Mouse (Mus musculus) WW6 (cell line): ENCODE results near the gene Mettl14.

ENCODE experiments used
- DNase-seq: peaks from one replicate; pipeline ENCODE4 v3.0.0-alpha.2; 2013; ENCODE audit warnings: low read depth, low spot score

Mettl14 gene

DNA sequence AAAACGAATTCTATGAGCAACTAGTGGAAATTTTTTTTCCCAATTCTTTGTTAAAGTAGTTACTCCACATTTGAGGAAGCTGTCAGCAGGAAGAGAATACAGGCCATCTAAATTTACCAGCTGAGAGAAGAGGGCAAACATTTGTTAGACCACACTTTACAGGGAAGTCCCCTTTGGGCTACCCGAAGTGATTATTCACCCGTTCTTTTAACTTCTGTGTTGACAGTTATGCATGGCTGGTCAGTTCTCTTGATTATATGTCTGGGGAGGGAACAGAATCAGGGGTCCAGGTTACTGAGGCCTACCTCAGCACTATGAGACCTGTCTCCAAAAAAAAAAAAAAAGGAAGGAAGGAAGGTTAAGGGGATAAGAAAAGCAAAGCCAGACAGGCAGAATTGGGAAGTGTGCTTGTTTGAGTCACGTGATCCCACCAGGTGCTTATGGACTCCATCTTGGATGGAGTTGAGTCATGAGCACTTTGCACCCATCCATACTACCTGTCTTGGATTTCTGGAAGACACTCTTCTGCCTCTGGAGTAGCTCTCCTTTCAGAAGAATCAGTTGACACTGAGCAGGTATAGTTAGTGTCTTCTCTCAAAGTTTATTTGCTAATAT is 29.4 kb downstream of the Mettl14 start:
- no peak for DNase-seq

DNA sequence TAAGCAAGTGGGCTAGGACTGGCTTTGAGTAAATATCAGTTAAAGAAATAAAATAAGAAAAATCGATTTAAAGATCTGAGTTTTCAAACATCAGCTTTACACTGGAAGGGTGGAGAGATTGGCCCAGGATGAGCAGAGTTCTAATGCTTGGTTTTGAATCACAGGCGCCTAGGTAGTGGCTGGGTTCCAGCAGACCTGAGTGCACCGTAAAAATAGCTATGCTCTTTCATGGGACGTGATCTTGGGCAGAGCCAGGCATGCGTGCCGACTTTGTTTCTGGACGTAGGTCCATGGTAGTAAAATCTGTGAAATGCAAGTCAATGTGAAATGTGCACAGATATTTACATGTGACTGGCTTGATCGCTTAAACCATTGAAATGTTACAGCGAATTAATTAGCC is 31.5 kb downstream of the Mettl14 start:
- DNase-seq: no peak

DNA sequence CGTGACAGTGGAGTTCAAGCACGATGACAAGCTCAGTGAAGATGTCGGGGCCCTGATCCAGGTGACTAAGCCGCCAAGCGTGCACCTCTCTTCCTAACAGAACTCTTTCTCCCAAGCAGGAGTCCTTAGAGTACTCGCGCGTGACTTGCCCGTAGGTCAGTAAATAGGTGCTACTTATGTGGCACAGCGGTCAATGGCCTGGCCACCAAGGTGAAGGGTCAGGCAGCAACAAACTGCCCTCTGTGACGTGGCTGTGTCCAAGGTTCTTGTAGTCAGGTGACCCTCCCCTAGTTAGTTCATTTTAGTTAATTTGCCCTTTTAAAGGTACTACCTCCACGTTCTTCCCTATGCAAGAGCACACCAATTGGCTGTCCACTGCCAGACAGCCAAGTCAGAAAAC is 32.2 kb downstream of the Mettl14 start:
- DNase-seq: no peak

DNA sequence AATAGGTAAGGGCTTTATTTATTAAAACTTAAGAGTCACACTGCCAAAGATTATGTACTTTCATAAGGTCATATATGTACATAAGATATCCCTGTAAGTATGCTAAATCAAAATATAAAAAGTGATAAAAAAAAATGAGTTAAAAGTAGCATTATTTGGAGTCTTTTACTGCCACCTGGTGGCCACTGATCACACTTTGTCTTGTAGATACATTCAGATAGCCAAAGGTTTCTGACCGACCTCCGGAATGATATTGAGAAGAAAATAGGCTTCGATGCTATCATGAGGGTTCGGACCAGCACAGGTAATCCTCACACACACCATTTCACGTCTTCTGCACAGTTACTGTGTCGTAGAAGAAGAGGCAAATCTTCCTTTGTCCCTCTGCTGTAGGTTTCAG is 32.7 kb downstream of the Mettl14 start:
- no peak for DNase-seq

DNA sequence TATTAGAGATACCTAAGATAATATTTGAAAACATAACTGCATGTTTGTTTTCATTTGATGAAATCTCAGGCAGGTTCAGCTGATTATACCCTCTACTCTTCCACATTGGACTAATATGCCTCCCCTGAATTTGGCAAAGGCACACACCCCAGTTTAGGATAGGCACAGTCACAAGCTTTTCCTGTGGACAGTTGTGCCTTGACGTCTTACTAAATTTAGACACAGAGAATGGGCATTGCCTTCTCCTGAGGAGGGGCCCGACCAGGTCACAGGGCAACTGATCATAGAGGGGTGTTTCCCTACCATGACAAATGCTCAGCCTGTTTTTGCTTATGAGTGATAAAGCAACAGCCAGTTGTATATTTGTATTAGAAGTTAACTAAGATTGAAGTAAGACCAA is 34.4 kb downstream of the Mettl14 start:
- DNase-seq: no peak

DNA sequence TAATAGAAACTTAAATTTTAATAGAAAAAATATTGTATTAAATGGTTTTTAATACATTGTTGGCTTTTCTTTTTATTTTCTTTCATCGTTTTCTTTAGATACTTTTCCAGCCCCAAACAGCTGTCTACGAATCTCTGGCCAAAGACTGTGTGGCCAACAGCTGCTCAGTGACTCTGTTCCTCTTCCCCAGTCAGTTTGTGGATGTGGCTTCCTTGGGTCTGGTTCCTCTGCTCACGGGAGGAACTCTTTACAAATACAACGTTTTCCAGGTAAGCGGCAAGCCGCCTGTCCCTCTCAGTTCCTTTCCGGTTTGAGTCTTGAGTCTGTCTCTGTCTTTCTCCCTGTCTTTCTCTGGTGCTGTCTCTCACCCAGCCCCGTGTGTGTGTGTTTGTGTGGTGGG is 35.3 kb downstream of the Mettl14 start:
- DNase-seq: no peak

DNA sequence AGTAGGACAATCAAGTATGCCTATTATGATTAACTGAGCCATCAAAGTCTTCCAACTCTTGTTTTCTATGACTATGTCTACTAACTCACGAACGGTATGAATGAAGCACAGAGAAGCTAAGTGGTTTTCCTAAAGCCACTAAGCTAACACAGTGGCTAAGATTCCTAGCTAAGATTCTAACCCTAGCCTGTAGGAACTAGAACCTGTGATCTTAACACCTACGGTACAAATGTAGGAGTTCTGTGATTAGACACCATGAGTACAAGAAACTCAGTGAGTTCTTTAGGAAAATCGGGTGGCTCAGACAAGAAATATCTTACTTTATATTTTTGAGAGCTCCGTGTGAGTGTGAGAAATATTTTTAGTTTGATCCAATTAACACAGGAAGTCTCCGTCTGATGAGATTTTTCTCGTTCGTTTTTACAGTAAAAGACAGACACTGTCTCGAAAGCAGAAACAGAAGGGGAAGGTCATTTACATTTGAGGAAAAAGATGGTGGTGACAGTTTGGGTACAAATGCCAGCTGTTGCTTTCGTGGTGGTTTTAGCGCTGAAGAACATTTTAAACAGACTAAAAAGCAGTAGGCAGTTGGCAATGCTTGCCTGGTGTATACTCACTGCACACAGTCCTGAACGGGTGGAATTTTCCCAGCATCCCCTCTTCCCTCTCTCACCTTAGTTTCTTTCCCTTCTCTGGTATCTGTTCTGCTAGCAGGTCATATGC is 37.7 kb downstream of the Mettl14 start:
- DNase-seq: no peak

DNA sequence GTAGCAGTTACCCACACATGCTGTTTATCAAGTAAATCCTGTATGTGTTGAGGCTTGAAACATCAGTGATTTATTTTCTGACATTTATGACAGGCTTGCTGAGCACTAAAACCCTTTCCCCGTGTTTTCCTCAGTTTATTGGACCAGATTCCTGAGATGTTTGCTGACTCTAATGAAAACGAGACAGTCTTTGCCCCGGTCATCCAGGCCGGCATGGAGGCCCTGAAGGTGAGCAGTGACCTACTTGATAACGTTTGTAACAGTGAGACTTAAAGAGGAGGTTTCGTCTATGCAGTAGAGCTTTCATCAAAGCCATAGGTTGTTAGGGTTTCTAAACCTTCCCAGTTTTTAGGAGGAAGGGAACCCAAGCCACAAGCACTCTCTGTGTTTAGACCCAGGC is 42.2 kb downstream of the Mettl14 start:
- no peak for DNase-seq

DNA sequence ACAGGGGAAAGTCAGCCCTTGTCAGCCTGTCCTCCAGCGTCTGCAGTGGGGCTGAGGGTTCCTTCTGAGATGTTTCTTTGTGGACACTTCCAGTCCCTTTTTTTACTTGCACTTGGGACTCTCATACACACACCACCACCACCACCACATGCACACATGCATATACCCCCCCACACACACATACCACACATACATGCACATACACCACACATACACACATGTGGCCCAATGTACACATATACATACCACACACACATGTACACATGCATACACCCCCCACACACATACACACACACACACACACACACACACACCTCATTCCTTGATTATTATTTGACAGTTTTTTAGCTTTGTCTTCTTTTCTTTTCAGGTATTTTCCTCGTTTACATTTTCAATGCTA is 44.9 kb downstream of the Mettl14 start:
- no peak for DNase-seq

DNA sequence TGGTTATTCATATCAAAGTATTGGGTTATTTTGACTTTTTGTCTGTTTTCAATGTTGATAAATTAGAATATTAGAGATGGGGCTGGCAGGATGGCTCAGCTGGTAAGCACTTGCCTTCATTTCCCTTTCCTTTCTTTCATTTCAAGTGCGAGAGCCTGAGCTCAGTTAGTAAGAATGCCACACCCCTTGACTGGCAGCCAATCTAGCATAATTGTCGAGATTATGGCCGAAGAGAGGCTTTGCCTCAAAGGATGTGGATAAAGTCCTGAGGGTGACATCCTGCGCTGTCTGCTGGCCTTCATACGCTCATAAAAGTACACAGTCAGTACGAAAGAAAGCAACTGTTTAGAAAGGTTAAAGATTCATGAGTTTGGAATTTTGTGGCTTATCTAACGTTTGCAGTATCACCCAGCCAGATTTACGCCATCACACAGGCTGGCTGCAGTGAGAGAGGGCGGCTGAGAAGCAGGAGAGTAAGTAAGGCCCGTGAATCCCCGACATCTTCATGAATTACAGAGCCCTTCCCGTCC is 47.2 kb downstream of the Mettl14 start:
- DNase-seq: no peak

DNA sequence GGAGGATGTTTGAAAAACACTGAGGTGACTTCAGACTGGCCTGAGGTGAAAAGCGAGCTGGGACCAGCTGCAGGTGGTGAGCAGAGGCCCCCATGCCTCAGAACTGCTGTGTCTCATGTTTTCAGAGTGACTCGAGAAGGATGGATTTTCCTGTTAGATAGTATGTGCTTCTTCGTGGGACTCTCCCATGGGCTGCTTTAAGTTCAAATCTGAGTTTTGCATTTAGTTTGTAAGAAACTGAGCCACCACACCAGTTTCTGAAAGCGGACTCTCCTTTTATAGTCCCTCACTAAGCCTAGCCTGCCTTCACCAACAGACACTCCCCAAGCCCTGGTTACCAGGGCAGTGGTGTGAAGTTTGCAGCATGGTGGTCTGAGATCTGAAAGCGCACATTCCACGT is 48.1 kb downstream of the Mettl14 start:
- no peak for DNase-seq

DNA sequence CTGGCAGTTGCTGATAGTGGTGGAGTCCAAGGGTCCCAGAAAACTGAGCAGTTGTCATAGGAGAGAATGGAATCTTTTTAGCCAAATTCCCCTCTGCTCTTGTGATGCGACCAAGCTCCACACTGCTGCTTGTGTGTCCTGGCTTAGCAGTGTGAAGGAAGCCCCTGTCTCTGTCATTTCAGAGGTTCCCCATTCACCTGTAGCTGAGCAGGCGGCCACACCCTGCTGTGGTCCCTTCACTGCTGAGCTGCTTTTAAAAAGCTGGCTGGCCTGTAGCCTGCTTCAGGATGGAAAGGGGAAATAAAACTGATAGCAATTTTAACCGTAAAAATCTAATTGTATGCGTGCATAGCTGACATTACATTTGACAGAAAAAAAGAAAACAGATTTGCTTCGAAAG is 49.0 kb downstream of the Mettl14 start:
- no peak for DNase-seq

DNA sequence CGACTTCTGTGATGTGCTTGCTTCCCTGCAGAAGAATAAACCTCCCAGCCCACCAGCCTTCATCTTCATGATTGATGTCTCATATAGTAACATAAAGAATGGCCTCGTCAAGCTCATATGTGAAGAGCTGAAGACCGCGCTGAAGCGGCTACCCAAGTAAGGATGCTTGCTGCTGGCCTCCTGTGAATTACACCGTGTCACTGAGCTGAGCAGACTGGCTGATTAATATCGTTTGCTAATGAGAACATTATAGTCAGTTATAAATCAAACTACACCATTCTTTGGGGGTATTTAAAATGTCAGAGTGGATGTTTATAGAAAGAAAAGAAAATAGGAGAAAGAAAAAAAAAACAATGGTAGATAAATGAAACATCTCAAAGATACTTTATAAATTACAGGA is 49.5 kb downstream of the Mettl14 start:
- DNase-seq: no peak

DNA sequence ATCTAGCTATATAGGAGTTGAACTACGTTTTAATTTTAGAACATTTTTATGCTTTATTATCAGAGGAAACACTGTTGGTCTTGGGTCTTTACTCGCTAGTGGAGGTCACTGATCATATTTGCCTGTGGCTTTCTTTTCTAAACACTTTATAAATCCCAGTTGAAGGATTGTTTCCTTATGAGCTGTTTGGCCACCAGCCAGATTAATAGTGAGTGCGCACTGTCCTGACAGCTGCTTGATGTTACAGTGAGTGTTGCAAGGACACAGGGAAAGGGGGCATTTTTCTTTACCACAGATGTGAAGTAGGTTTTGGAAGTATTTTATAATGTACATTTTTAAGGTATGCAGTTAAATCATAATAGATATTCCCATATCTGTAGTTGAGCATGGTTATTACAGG is 50.4 kb downstream of the Mettl14 start:
- no peak for DNase-seq

DNA sequence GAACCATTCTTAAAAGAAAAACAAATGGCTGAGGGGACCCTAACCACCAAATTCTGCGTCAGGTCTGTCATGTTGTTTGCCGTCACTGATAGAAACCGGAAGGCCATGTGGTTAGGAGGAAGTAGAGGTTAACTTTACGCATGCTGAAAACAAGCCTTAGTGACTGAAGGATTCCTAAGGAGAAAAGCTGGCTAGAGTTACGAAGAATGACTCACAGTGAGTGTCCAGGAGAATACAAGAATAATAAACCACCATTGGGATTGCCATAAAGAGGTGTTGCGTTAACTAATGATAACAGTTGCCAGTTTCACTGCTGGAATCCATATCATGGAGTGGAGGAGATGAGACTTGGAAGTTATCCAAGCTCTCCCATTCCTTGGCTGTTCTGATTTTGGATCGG is 51.0 kb downstream of the Mettl14 start:
- no peak for DNase-seq

DNA sequence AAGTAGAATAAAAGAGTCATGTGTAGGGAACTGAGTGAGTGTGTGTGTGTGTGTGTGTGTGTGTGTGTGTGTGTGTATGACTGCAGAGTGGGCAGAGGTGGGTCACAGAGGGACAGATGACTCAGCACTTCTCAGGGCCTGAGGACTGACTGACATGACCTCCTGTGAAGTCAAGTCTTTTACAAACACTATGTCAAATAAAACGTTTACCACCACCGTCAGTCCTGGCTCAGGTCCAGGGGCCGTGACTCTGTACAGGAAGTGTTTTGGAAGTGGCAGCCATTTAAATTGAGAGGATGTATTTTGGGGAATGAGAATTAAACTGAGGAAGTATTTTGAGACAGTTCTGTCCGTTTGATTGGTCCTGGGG is 52.9 kb downstream of the Mettl14 start:
- no peak for DNase-seq

DNA sequence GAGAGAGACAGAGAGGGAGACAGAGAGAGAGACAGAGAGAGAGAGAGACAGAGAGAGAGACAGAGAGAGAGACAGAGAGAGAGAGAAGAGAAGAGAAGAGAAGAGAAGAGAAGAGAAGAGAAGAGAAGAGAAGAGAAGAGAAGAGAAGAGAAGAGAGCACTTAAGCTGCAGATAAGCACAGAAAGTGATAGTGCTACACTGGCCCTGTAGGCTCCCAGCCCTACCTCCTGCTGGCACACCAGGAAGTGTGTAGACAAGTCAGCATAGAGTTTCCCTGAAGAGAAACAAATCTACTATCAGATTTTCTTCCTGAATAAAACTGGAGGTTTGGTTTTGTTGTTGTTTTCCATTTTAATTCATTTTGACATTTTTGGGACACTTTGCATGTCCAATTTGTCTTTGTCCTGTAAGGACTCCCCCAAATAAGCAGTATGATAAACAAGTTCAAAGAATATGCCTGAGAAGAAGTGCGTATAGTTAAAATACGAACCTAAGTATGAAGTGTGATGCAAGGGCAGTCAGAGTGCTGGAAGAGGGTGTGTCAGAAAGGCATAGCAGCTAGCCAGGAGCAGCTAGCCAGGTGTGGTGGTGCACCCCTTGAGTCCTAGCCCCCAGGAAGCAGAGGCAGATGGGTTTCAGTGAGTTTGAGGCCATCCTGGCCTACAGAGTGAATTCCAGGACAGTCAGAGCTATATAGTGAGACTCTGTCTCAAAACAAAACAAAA is 53.4 kb downstream of the Mettl14 start:
- DNase-seq: no peak

DNA sequence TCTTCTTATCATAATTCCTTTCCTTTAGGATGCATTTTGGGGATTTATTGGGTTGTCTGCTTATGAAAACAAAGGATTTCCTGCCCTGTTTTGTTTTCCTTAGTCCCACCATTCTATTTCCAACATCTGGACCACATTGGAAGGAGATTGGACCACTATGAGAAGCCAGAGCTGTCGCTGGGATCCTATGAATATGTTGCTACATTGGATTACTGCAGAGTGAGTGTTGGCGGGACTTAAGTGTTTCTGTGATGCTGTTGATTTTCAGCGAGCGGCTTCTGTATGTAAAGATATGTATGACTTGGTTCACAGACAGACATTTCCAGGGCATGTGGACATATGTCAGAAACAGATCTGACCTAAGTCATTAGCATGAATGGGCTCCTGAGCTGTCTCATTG is 55.7 kb downstream of the Mettl14 start:
- no peak for DNase-seq

DNA sequence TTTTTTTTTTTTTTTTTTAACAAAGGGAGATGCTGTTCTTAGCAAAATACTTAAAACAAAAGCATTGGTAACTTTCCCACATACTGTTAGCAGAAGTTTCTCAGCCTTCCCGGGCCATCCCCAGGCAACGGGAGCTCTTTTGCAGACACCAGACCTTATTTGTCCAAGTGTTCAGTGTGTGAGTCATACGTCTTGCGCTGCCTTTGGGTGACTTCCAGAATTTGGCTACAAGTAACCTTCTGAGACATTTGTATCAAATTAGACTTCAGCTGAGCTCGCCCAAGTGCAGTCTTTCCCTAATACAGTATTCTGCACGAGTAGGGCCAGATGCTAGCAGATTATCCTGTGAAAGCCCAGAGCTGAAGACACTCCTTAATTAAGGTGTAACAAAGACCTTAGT is 56.7 kb downstream of the Mettl14 start:
- DNase-seq: no peak

DNA sequence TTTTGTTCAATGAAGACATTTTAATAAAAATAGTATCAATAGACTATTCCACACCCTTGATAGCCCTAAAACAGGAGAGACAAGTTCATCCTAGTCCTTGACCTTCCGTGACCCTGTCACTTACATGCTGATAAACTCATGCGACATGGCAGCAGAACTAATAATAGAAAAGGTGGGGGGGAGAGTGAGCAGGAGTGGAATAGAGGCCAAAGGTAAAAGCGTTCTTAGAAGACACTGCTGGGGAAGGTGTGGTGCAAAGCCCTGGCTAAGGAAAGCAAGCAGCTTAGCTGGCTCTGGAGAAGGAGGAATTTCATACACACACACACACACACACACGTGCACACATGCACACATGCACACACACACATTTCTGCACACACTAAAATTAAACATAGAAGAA is 61.6 kb downstream of the Mettl14 start:
- DNase-seq: no peak

DNA sequence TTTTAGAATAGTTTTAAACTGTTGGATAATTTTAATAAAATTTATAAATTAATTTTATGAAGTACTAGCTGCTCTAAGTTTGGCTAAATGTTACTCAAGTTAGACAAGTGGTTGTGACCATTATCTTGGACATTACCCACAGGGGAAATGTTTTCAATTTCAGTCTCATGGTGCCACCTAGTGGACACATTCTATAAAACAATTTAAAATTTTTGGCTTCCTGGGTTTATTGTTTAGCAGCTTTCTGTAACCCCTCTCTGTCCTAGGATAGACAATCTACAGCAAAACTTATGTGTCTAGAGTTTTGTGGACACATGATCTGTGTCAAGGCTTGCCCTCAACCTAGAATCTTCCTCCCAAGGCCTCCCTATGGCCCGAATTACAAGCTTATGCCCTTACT is 63.8 kb downstream of the Mettl14 start:
- no peak for DNase-seq

DNA sequence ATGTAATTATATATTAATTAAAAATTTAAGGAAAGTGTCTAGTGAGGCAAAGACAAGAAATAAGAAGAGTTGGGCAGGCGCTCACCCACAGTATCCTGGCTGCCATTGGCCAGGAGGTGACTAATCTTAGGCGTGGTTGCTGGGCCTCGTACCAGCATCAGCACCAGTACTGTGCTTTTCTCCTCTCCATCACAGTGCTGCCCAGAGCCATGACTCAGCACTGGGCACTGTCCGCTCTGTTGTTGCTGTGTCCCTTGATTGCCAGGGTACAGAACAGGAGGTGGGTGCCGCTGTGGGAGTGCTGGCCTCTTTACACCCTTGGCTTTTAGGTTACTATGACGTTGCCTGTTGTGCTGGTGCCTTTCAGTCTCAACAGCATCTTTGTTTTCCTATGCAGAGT is 64.3 kb downstream of the Mettl14 start:
- DNase-seq: no peak

DNA sequence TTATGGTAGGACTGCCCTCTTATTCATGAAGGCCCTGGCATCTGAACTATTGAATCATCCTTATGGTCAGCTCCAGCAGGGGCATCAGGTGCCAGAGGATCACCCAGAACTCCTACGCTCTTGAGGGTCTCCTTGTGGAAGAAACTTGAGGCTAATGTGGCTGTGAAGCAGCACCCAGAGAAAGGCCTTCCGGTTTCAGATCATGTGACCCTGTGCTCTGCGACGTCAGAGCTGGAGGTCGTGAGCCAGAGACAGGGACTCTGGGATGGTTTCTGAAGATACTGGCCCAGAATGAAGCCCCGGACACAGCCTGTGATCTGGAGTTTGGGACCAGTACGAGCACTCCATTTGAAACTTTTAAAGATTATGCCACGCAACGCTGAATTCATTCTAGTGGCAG is 65.6 kb downstream of the Mettl14 start:
- DNase-seq: no peak
